Mouse (Mus musculus): Measurements from ENCODE around the gene Dlx1. TPM values are rescaled to one million over a fixed set of nuclear protein-coding genes. Genes with fewer than 3 reads are reported as not detected.

Gene Dlx1
- polyA plus RNA-seq, 1 experiment from 2014 or later = 13.6 TPM

GRCm38 (mm10) chr2:71531990-71532970, 4.4 kb downstream of the Dlx1 start:
- ATAC-seq (ENCODE audit: low FRiP score) (no peak), DNase-seq (ENCODE audit: low spot score, missing footprints) (peak; percentile 93)
- Histone ChIP-seq H3K27ac (ENCODE audit: low read depth, low read length) (no peak overlapping the region), H3K4me3 (ENCODE audit: low read depth, low read length) (peak overlapping the region; percentile 2; the same call in 1 of the 2 replicates), H3K4me2 (no peak overlapping the region), H3K9me3 (ENCODE audit: control insufficient read depth, low read length) (no peaks in the 10 kb centered on the region), H3K27me3 (ENCODE audit: control insufficient read depth, insufficient read depth, low read length) (peaks cover 96% of the 10 kb centered on the region), H3K36me3 (ENCODE audit: control insufficient read depth, insufficient read depth, low read length) (no peaks in the 10 kb centered on the region), H3K4me1 (ENCODE audit: control insufficient read depth, insufficient read depth, low read length) (peaks cover 8% of the 10 kb centered on the region), H3K9ac (ENCODE audit: low read length) (no peak overlapping the region)
- WGBS = under 1% methylated on average over 43 of the region's 43 CpGs

GRCm38 (mm10) chr2:71533094-71533493, 5.2 kb downstream of the Dlx1 start:
- H3K36me3 ChIP-seq (ENCODE audit: control insufficient read depth, insufficient read depth, low read length) = no peaks in the 10 kb centered on the region
- no peak overlapping the region for H3K9ac ChIP-seq (ENCODE audit: low read length)
- no peak overlapping the region for H3K27ac ChIP-seq (ENCODE audit: low read depth, low read length)
- DNase-seq (ENCODE audit: low spot score, missing footprints) (peak; percentile 90), ATAC-seq (ENCODE audit: low FRiP score) (no peak)
- no peaks in the 10 kb centered on the region for H3K9me3 ChIP-seq (ENCODE audit: control insufficient read depth, low read length)
- H3K4me2 ChIP-seq = no peak overlapping the region
- H3K27me3 ChIP-seq (ENCODE audit: control insufficient read depth, insufficient read depth, low read length) = peaks cover 97% of the 10 kb centered on the region
- 7% methylated on average over 5 of the region's 5 CpGs for WGBS
- peak overlapping the region; percentile 2; the same call in 1 of the 2 replicates for H3K4me3 ChIP-seq (ENCODE audit: low read depth, low read length)
- H3K4me1 ChIP-seq (ENCODE audit: control insufficient read depth, insufficient read depth, low read length) = peaks cover 8% of the 10 kb centered on the region

GRCm38 (mm10) chr2:71534242-71535052, 6.5 kb downstream of the Dlx1 start:
- no peak overlapping the region for H3K4me2 ChIP-seq
- ATAC-seq (ENCODE audit: low FRiP score) (no peak), DNase-seq (ENCODE audit: low spot score, missing footprints) (peak; percentile 95)
- H3K27ac ChIP-seq (ENCODE audit: low read depth, low read length) = no peak overlapping the region
- no peak overlapping the region for H3K9ac ChIP-seq (ENCODE audit: low read length)
- H3K4me1 ChIP-seq (ENCODE audit: control insufficient read depth, insufficient read depth, low read length) = no peaks in the 10 kb centered on the region; the same call in 1 of the 2 replicates
- H3K27me3 ChIP-seq (ENCODE audit: control insufficient read depth, insufficient read depth, low read length) = peaks cover 97% of the 10 kb centered on the region
- H3K9me3 ChIP-seq (ENCODE audit: control insufficient read depth, low read length) = no peaks in the 10 kb centered on the region
- WGBS = under 1% methylated on average over 20 of the region's 20 CpGs
- no peaks in the 10 kb centered on the region for H3K36me3 ChIP-seq (ENCODE audit: control insufficient read depth, insufficient read depth, low read length)
- H3K4me3 ChIP-seq (ENCODE audit: low read depth, low read length) = no peak overlapping the region

- DNase-seq (ENCODE audit: low spot score, missing footprints) (peak; percentile 96), ATAC-seq (ENCODE audit: low FRiP score) (no peak)
Measured at GRCm38 (mm10) chr2:71540611-71541417, 12.9 kb downstream of the Dlx1 start.

GRCm38 (mm10) chr2:71541418-71542226, 13.7 kb downstream of the Dlx1 start:
- no peaks in the 10 kb centered on the region for H3K9me3 ChIP-seq (ENCODE audit: control insufficient read depth, low read length)
- under 1% methylated on average over 37 of the region's 37 CpGs for WGBS
- no peak overlapping the region for H3K9ac ChIP-seq (ENCODE audit: low read length)
- peaks cover 98% of the 10 kb centered on the region for H3K27me3 ChIP-seq (ENCODE audit: control insufficient read depth, insufficient read depth, low read length)
- H3K4me2 ChIP-seq = peak overlapping the region; percentile 20
- H3K4me3 ChIP-seq (ENCODE audit: low read depth, low read length) = 0 out of 2 replicates have a peak overlapping the region, but pooled peaks have one; percentile 7
- H3K4me1 ChIP-seq (ENCODE audit: control insufficient read depth, insufficient read depth, low read length) = peaks cover 30% of the 10 kb centered on the region
- H3K36me3 ChIP-seq (ENCODE audit: control insufficient read depth, insufficient read depth, low read length) = no peaks in the 10 kb centered on the region
- ATAC-seq (ENCODE audit: low FRiP score) (no peak), DNase-seq (ENCODE audit: low spot score, missing footprints) (peak; percentile 95)
- no peak overlapping the region for H3K27ac ChIP-seq (ENCODE audit: low read depth, low read length)

More at GRCm38 (mm10) chr2:71540611-71541417, 12.9 kb downstream of the Dlx1 start:
- H3K4me1 ChIP-seq (ENCODE audit: control insufficient read depth, insufficient read depth, low read length) = peaks cover 24% of the 10 kb centered on the region
- no peaks in the 10 kb centered on the region for H3K36me3 ChIP-seq (ENCODE audit: control insufficient read depth, insufficient read depth, low read length)
- H3K27ac ChIP-seq (ENCODE audit: low read depth, low read length) = no peak overlapping the region
- no peak overlapping the region for H3K9ac ChIP-seq (ENCODE audit: low read length)
- H3K9me3 ChIP-seq (ENCODE audit: control insufficient read depth, low read length) = no peaks in the 10 kb centered on the region
- peak overlapping the region; percentile 20 for H3K4me2 ChIP-seq
- H3K27me3 ChIP-seq (ENCODE audit: control insufficient read depth, insufficient read depth, low read length) = peaks cover 98% of the 10 kb centered on the region
- WGBS = under 1% methylated on average over 43 of the region's 48 CpGs
- 0 out of 2 replicates have a peak overlapping the region, but pooled peaks have one; percentile 7 for H3K4me3 ChIP-seq (ENCODE audit: low read depth, low read length)

GRCm38 (mm10) chr2:71542227-71542815, 14.4 kb downstream of the Dlx1 start:
- under 1% methylated on average over 11 of the region's 11 CpGs for WGBS
- Histone ChIP-seq H3K27ac (ENCODE audit: low read depth, low read length) (no peak overlapping the region), H3K27me3 (ENCODE audit: control insufficient read depth, insufficient read depth, low read length) (peaks cover 98% of the 10 kb centered on the region), H3K4me1 (ENCODE audit: control insufficient read depth, insufficient read depth, low read length) (peaks cover 33% of the 10 kb centered on the region), H3K36me3 (ENCODE audit: control insufficient read depth, insufficient read depth, low read length) (no peaks in the 10 kb centered on the region), H3K9ac (ENCODE audit: low read length) (no peak overlapping the region), H3K9me3 (ENCODE audit: control insufficient read depth, low read length) (no peaks in the 10 kb centered on the region), H3K4me2 (no peak overlapping the region), H3K4me3 (ENCODE audit: low read depth, low read length) (no peak overlapping the region)
- DNase-seq (ENCODE audit: low spot score, missing footprints) (peak; percentile 95), ATAC-seq (ENCODE audit: low FRiP score) (no peak)

- H3K9ac ChIP-seq (ENCODE audit: low read length) = no peak overlapping the region
- ATAC-seq (ENCODE audit: low FRiP score) = peak; percentile 36
- peaks cover 93% of the 10 kb centered on the region for H3K27me3 ChIP-seq (ENCODE audit: control insufficient read depth, insufficient read depth, low read length)
- 0 out of 2 replicates have a peak overlapping the region, but pooled peaks have one; percentile 7 for H3K4me2 ChIP-seq
- under 1% methylated on average over 27 of the region's 30 CpGs for WGBS
- H3K4me3 ChIP-seq (ENCODE audit: low read depth, low read length) = peak overlapping the region; percentile 1; the same call in 1 of the 2 replicates
- H3K9me3 ChIP-seq (ENCODE audit: control insufficient read depth, low read length) = no peaks in the 10 kb centered on the region
- peak; percentile 96 for DNase-seq (ENCODE audit: low spot score, missing footprints)
- no peak overlapping the region for H3K27ac ChIP-seq (ENCODE audit: low read depth, low read length)
- H3K4me1 ChIP-seq (ENCODE audit: control insufficient read depth, insufficient read depth, low read length) = peaks cover 33% of the 10 kb centered on the region
- H3K36me3 ChIP-seq (ENCODE audit: control insufficient read depth, insufficient read depth, low read length) = no peaks in the 10 kb centered on the region
Measured at GRCm38 (mm10) chr2:71542816-71543301, 14.9 kb downstream of the Dlx1 start.

All from midbrain, embryonic 11.5 days (tissue).